Mouse (Mus musculus) gastrocnemius, postnatal 10 days (tissue): ENCODE measurements around the gene Vps37c. TPM values are rescaled to one million over a fixed set of nuclear protein-coding genes. Genes with fewer than 3 reads are reported as not detected.
A peak's percentile ranks its signal among the peaks of the same experiment; 100 is the strongest.

Experiments used
- DNase-seq: peaks from one replicate; pipeline ENCODE4 v3.0.0; 2021; ENCODE audit warnings: mixed read lengths
- long read RNA-seq, 2 experiments: library from polyadenylated mRNA; stranded (forward); transcript quantifications; one replicate each; pipeline ENCODE4 v2.0.0; 2021
- total RNA-seq, 2 experiments: library from RNA; stranded (reverse); gene quantifications; 2 replicates each; pipeline ENCODE4 v1.2.3; 2021

The Vps37c gene
- total RNA-seq: 10 to 100 TPM; 17.3 to 23.1 TPM
- long read RNA-seq, experiment 1, transcript Vps37c-203 (5 exons, 2,690 nt): minor isoform, 6 of 85 reads
- long read RNA-seq, experiment 1, transcript Vps37c-201 (5 exons, 2,686 nt): major isoform, 55 of 85 reads
- long read RNA-seq, experiment 1, partial matches to known transcripts: 13 of 85 reads
- long read RNA-seq, experiment 1, other reads (novel, unspliced or antisense): 11 of 85 reads
- long read RNA-seq, experiment 2, transcript Vps37c-201 (5 exons, 2,686 nt): major isoform, 49 of 73 reads
- long read RNA-seq, experiment 2, transcript Vps37c-203 (5 exons, 2,690 nt): minor isoform, 5 of 73 reads
- long read RNA-seq, experiment 2, partial matches to known transcripts: 2 of 73 reads
- long read RNA-seq, experiment 2, other reads (novel, unspliced or antisense): 17 of 73 reads

- peak; percentile 98 for DNase-seq
Observed at GRCm38 (mm10) chr19:10688537-10689352, at the start of gene Vps37c. Gene Vps37c, plus strand, starts transcription at chr19:10688735.

DNA sequence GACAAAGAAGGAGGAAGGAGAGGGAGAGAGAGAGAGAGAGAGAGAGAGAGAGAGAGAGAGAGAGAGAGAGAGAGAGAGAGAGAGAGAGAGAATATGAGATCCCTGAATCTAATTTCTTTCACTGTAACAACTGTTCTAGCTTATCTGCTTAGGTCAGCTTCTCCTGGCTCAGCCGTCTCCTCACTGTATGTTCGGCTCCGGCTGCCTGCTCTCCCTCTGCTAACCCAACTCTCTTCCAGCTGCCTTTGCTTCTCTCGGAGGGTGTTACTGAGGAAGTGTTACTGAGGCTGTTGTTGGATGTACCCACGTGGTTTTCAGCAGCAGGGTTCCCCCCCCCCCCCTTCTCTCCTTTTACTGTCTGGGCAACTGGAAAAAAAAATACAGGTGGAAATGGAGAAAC, 48.5 kb upstream of the Vps37c start:
- no peak for DNase-seq

- no peak for DNase-seq
Observed at GRCm38 (mm10) chr19:10640589-10641378, 47.8 kb upstream of the Vps37c start.

DNA sequence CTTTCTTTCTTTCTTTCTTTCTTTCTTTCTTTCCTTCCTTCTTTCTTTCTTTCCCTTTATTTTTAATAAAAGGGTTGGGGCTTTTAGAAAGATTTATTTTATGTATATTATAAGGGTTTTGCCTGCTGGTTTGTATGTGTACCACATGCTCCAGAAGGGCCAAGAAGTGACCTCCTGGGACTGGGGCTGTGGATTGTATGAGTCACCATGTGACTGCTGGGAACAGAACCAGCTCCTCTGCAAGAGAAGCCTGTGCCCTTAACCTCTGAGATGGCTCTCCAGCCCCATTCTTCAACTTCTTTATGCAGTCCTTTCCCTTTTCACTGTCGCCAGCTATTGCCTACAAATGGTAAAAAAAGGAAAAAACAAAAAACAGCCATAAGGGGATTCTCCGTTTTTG, 42.9 kb upstream of the Vps37c start:
- DNase-seq: no peak

- no peak for DNase-seq
Observed at GRCm38 (mm10) chr19:10648156-10648555, 40.4 kb upstream of the Vps37c start.

- DNase-seq: no peak
Observed at GRCm38 (mm10) chr19:10656058-10656457, 32.5 kb upstream of the Vps37c start.

GRCm38 (mm10) chr19:10657742-10658141, 30.8 kb upstream of the Vps37c start:
- no peak for DNase-seq

- no peak for DNase-seq
Observed at GRCm38 (mm10) chr19:10658406-10658805, 30.1 kb upstream of the Vps37c start.

DNA sequence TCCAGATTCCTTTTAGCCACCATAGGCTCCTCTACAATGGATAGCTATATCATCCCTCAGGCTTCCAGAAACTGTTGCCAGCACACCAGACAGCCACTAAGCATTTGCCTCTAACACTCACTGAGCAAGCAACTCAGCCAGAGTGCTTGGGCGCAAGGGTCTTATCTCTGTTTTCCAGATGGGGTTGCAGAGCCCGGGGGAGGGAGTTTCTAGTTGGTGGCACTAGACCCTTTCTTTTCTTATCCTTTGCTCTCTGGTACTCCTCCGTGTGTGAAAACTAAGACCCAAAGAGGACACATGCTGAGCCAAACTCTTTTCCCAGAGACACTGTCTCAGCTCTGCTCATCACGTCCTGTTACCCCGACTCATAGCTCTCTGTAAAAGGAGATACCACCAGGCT, 27.2 kb upstream of the Vps37c start:
- DNase-seq: no peak

DNA sequence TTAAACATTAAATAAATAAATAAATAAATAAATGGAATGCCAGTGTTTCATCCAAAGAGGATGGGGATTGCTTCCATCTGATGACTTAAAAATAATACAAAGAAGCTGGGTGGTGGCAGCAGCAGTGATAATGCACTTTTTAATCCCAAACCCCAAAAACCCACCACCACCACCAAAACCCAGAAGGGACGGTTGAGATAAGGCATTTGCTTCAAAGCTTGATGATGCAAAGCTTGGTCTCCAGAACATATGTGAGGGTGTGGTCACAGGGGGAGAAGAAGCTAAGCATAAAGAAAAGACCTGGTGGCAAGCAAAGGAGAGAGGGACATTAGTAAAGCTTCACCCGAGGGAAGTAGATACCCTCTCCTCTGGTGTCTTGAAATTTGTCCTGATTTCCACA, 26.6 kb upstream of the Vps37c start:
- DNase-seq: no peak

GRCm38 (mm10) chr19:10662665-10663064, 25.9 kb upstream of the Vps37c start:
- DNase-seq: no peak

DNA sequence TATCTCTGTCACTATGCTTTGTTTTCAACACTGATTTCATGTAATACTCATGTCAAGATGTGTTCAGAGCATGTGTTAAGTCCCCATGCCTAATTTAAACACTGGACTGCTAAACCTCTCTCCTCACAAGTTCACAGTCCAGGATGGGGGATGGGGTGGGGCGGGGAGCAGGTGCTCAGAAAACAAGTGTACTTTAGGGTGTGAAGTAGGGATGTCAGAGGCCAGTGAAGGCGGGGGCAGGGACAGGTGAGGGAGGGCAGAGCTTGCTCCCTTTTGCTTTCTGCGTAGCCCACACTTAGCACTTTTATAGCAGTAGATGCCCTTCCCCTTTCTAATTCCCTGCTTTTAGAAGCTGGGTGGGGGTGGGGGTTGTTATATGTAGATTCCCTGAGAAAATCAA, 23.4 kb upstream of the Vps37c start:
- no peak for DNase-seq

GRCm38 (mm10) chr19:10665499-10665898, 23.0 kb upstream of the Vps37c start:
- peak; percentile 74 for DNase-seq

- no peak for DNase-seq
Observed at GRCm38 (mm10) chr19:10671319-10671718, 17.2 kb upstream of the Vps37c start.

GRCm38 (mm10) chr19:10671854-10672417, 16.6 kb upstream of the Vps37c start:
- no peak for DNase-seq

DNA sequence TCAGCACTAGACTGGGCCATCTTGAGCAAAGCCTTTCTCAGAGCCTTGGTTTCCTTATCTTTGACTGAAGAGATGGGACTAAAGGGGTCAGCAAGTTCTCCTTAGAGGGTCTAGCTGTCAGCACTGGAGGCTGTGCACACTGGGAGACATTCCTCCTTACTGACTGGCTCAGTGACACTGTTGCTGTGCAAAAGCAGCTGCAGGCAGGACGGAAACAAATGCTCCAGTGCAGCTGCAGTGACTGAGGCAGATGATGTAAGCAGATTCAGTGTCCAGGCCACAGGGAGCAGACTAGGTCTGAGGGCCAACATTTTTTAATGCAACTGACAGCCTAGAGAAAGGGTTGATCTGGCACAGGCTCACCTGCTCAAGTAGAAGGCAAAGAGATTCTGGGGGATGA, 15.3 kb upstream of the Vps37c start:
- DNase-seq: no peak

DNA sequence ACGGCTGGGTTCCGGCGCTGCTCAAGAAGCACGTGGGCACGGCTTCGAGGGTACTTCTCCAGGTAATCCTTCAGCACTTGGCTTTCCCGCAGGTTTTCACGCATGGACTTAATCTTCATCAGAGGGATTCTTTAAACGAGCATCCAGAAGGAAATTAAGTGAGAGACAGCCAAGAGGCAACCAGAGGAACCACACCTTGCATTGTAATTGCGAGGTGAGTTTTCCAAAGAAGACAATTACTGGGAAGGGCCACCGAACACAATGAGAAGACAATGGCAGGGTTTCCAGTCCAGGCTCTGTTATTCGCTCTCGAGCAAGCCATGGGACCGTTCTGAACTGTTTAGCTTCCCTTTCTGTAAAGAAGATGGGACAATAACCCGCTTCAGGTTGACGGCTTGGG, 11.9 kb upstream of the Vps37c start:
- no peak for DNase-seq

GRCm38 (mm10) chr19:10677915-10678771, 10.4 kb upstream of the Vps37c start, which contains the start of gene Pga5:
Gene Pga5, minus strand, starts transcription at chr19:10678071.
- DNase-seq: peak; percentile 89

GRCm38 (mm10) chr19:10678772-10679067, 9.8 kb upstream of the Vps37c start:
- no peak for DNase-seq

DNA sequence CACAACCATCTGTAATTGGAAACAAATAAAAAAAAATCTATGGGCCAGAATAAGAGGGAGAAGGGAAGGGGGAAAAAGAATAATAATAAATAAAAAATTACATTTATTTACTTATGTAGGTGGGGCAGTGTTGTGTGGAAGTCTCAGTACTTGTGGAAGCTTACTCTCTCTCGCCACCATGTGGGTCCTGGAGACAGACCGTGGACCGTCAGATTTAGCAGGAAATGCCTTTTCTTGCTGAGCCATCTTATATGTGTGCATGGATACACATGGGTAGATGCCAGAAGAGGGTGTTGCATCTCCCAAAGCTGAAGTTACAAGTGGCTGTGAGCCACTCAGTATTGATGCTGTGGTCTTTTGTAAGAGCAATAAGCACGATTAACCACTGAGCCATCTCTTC, 7.0 kb upstream of the Vps37c start:
- DNase-seq: no peak

DNA sequence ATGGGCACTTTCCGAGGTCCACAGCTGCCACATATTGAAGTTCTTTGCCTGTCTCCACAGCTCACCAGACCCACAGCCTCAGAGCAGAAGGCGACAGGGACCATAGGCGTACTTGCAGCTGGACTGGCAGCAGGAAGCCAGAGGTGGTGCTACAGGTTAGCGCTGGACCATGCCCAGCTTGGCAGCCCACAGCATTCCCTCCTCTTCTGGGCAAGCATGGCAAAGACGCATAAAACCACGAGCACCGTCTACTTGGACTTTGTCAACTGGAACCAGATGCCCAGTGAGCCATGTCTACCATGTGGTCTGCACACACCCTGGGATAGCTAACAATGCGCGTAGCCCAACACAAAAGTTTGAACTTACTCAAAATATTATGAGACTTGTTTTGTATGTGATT, 3.5 kb upstream of the Vps37c start:
- no peak for DNase-seq

- no peak for DNase-seq
Observed at GRCm38 (mm10) chr19:10685727-10686126, 2.8 kb upstream of the Vps37c start.
